Mouse (Mus musculus) MEL (cell line): Measurements from ENCODE around the gene Gpr108. TPM values are rescaled to one million over a fixed set of nuclear protein-coding genes. Genes with fewer than 3 reads are reported as not detected.
A peak's percentile ranks its signal among the peaks of the same experiment; 100 is the strongest.

Source experiments
- DNase-seq: peaks from one replicate; pipeline ENCODE4 v3.0.0; 2011; ENCODE audit warnings: low read depth, low spot score
- H3K27ac ChIP-seq: 2 replicates; pipeline ENCODE4 v1.5.1; 2012; ENCODE audit warnings: low read depth, mild to moderate bottlenecking, control low read depth, low read length, moderate library complexity; ENCODE audit not compliant: control insufficient read depth
- H3K27me3 ChIP-seq, 2 experiments: fragments of 150-350 bp in 1 of 2; sonication (generic) in 1 of 2; 2 replicates each; pipeline ENCODE4 v1.6.1; 2012; ENCODE audit warnings: low read length in 2 of 2, mild to moderate bottlenecking in 2 of 2, improper control_type of control experiment in 1 of 2, moderate library complexity in 1 of 2; ENCODE audit not compliant: insufficient read depth in 2 of 2, control insufficient read depth in 1 of 2
- H3K36me3 ChIP-seq, 2 experiments: 2 replicates each; pipeline ENCODE4 v1.6.1; 2012 to 2014; ENCODE audit warnings: low read length in 2 of 2, improper control_type of control experiment in 1 of 2, inconsistent platforms in 1 of 2, mild to moderate bottlenecking in 1 of 2; ENCODE audit not compliant: insufficient read depth in 2 of 2, control insufficient read depth in 1 of 2
- H3K4me1 ChIP-seq, 2 experiments: fragments of 150-350 bp in 1 of 2; sonication (generic) in 1 of 2; 2 replicates each; pipeline ENCODE4 v1.6.1; 2012; ENCODE audit warnings: low read length in 2 of 2, improper control_type of control experiment in 1 of 2, mild to moderate bottlenecking in 1 of 2; ENCODE audit not compliant: insufficient read depth in 2 of 2, control insufficient read depth in 1 of 2
- H3K4me3 ChIP-seq, 2 experiments: fragments of 150-350 bp in 1 of 2; sonication (generic) in 1 of 2; 2 replicates each; pipeline ENCODE4 v1.5.1; 2012; ENCODE audit warnings: low read depth in 2 of 2, low read length in 2 of 2, mild to moderate bottlenecking in 2 of 2, moderate library complexity in 2 of 2, control low read depth in 1 of 2, improper control_type of control experiment in 1 of 2; ENCODE audit not compliant: control insufficient read depth in 1 of 2, insufficient read depth in 1 of 2
- H3K79me2 ChIP-seq: 2 replicates; pipeline ENCODE4 v1.6.1; 2012; ENCODE audit warnings: mild to moderate bottlenecking, low read length, moderate library complexity; ENCODE audit not compliant: control insufficient read depth, poor library complexity, insufficient read depth
- H3K9ac ChIP-seq: 2 replicates; pipeline ENCODE4 v1.6.1; 2012; ENCODE audit warnings: low read depth, mild to moderate bottlenecking, control low read depth, low read length, moderate library complexity; ENCODE audit not compliant: control insufficient read depth, poor library complexity, severe bottlenecking
- H3K9me3 ChIP-seq: fragments of 150-350 bp; sonication (generic); replicated peaks from 2 replicates; pipeline ENCODE4 v1.6.1; 2012; ENCODE audit warnings: mild to moderate bottlenecking, low read length, improper control_type of control experiment, moderate library complexity; ENCODE audit not compliant: insufficient read depth
- BHLHE40 ChIP-seq: IDR thresholded peaks from 2 replicates; pipeline ENCODE4 v1.6.1; 2012; ENCODE audit warnings: low read depth, mild to moderate bottlenecking, inconsistent platforms, low read length, improper control_type of control experiment, borderline replicate concordance
- CHD1 ChIP-seq: IDR thresholded peaks from 2 replicates; pipeline ENCODE4 v1.6.1; 2012; ENCODE audit warnings: low read depth, mild to moderate bottlenecking, inconsistent platforms, low read length, improper control_type of control experiment
- CHD2 ChIP-seq: IDR thresholded peaks from 2 replicates; pipeline ENCODE4 v1.6.1; 2011; ENCODE audit warnings: low read length, improper control_type of control experiment
- CTCF ChIP-seq, 3 experiments: IDR thresholded peaks in 2 of 3; conservative IDR thresholded peaks in 1 of 3; 2 replicates each; pipeline ENCODE4 v1.5.1; 2011 to 2012; ENCODE audit warnings: low read length in 3 of 3, low read depth in 2 of 3, mild to moderate bottlenecking in 2 of 3, improper control_type of control experiment in 1 of 3, inconsistent platforms in 1 of 3, mixed read lengths in 1 of 3, moderate library complexity in 1 of 3; ENCODE audit not compliant: control insufficient read depth in 1 of 3, insufficient read depth in 1 of 3, poor library complexity in 1 of 3, severe bottlenecking in 1 of 3
- E2F4 ChIP-seq: IDR thresholded peaks from 2 replicates; pipeline ENCODE4 v1.6.1; 2011; ENCODE audit warnings: low read depth, low read length, improper control_type of control experiment, borderline replicate concordance
- ELF1 ChIP-seq: IDR thresholded peaks from 2 replicates; pipeline ENCODE4 v1.6.1; 2014; ENCODE audit warnings: low read depth, mild to moderate bottlenecking, inconsistent platforms, low read length, improper control_type of control experiment, moderate library complexity
- EP300 ChIP-seq, 2 experiments: IDR thresholded peaks; 2 replicates each; pipeline ENCODE4 v1.6.1; 2011; ENCODE audit warnings: improper control_type of control experiment in 2 of 2, low read length in 2 of 2, low read depth in 1 of 2, mild to moderate bottlenecking in 1 of 2
- ETS1 ChIP-seq: IDR thresholded peaks from 2 replicates; pipeline ENCODE4 v1.6.1; 2012; ENCODE audit warnings: low read depth, mild to moderate bottlenecking, inconsistent platforms, low read length, improper control_type of control experiment, moderate library complexity
- GATA1 ChIP-seq: IDR thresholded peaks from 2 replicates; pipeline ENCODE4 v1.6.1; 2011; ENCODE audit warnings: low read depth, low read length, improper control_type of control experiment
- HCFC1 ChIP-seq: IDR thresholded peaks from 2 replicates; pipeline ENCODE4 v1.6.1; 2012; ENCODE audit warnings: low read depth, mild to moderate bottlenecking, inconsistent platforms, low read length, improper control_type of control experiment, moderate library complexity
- JUND ChIP-seq: IDR thresholded peaks from 2 replicates; pipeline ENCODE4 v1.6.1; 2011; ENCODE audit warnings: low read depth, mild to moderate bottlenecking, improper control_type of control experiment, low read length
- KAT2A ChIP-seq: conservative IDR thresholded peaks from 2 replicates; pipeline ENCODE4 v1.6.1; 2012; ENCODE audit warnings: low read depth, low read length, improper control_type of control experiment, inconsistent platforms
- MAFK ChIP-seq: IDR thresholded peaks from 2 replicates; pipeline ENCODE4 v1.6.1; 2011; ENCODE audit warnings: low read depth, mild to moderate bottlenecking, low read length, improper control_type of control experiment, borderline replicate concordance
- MAX ChIP-seq: IDR thresholded peaks from 2 replicates; pipeline ENCODE4 v1.6.1; 2011; ENCODE audit warnings: low read length, improper control_type of control experiment
- MAZ ChIP-seq: IDR thresholded peaks from 2 replicates; pipeline ENCODE4 v1.6.1; 2012; ENCODE audit warnings: low read depth, mild to moderate bottlenecking, inconsistent platforms, low read length, improper control_type of control experiment
- MEF2A ChIP-seq: IDR thresholded peaks from 2 replicates; pipeline ENCODE4 v1.6.1; 2014; ENCODE audit warnings: low read depth, mild to moderate bottlenecking, inconsistent platforms, low read length, improper control_type of control experiment; ENCODE audit not compliant: poor library complexity, insufficient replicate concordance, severe bottlenecking; ENCODE audit errors: extremely low read depth
- MXI1 ChIP-seq: IDR thresholded peaks from 2 replicates; pipeline ENCODE4 v1.6.1; 2011; ENCODE audit warnings: mild to moderate bottlenecking, low read depth, low read length, improper control_type of control experiment
- MYB ChIP-seq: IDR thresholded peaks from 2 replicates; pipeline ENCODE4 v1.6.1; 2011; ENCODE audit warnings: mild to moderate bottlenecking, low read depth, low read length, improper control_type of control experiment
- MYC ChIP-seq: IDR thresholded peaks from 2 replicates; pipeline ENCODE4 v1.6.1; 2011; ENCODE audit warnings: low read depth, mild to moderate bottlenecking, low read length, improper control_type of control experiment, moderate library complexity
- POLR2A ChIP-seq, 2 experiments: IDR thresholded peaks; 2 replicates each; pipeline ENCODE4 v1.6.1; 2011 to 2012; ENCODE audit warnings: low read length in 2 of 2, mild to moderate bottlenecking in 2 of 2, control low read depth in 1 of 2, improper control_type of control experiment in 1 of 2, low read depth in 1 of 2, moderate library complexity in 1 of 2; ENCODE audit not compliant: control insufficient read depth in 1 of 2, insufficient read depth in 1 of 2, poor library complexity in 1 of 2
- POLR2AphosphoS2 ChIP-seq: IDR thresholded peaks from 2 replicates; pipeline ENCODE4 v1.6.1; 2011; ENCODE audit warnings: low read length, improper control_type of control experiment
- POLR2AphosphoS5 ChIP-seq: IDR thresholded peaks from 2 replicates; pipeline ENCODE4 v1.6.1; 2012; ENCODE audit warnings: low read depth, borderline replicate concordance, mild to moderate bottlenecking, inconsistent platforms, low read length, moderate library complexity, mixed read lengths
- RAD21 ChIP-seq: IDR thresholded peaks from 2 replicates; pipeline ENCODE4 v1.6.1; 2011; ENCODE audit warnings: mild to moderate bottlenecking, low read depth, low read length, improper control_type of control experiment
- RCOR1 ChIP-seq: IDR thresholded peaks from 2 replicates; pipeline ENCODE4 v1.6.1; 2012; ENCODE audit warnings: low read depth, mild to moderate bottlenecking, inconsistent platforms, low read length, improper control_type of control experiment
- SIN3A ChIP-seq: IDR thresholded peaks from 2 replicates; pipeline ENCODE4 v1.6.1; 2012; ENCODE audit warnings: low read length, improper control_type of control experiment, inconsistent platforms
- SMC3 ChIP-seq: IDR thresholded peaks from 2 replicates; pipeline ENCODE4 v1.6.1; 2011; ENCODE audit warnings: low read depth, low read length, improper control_type of control experiment
- TAL1 ChIP-seq: IDR thresholded peaks from 2 replicates; pipeline ENCODE4 v1.6.1; 2012; ENCODE audit warnings: mild to moderate bottlenecking, inconsistent platforms, low read length, moderate library complexity, mixed read lengths
- TBP ChIP-seq: IDR thresholded peaks from 2 replicates; pipeline ENCODE4 v1.8.0; 2011; ENCODE audit warnings: low read depth, low read length, improper control_type of control experiment
- UBTF ChIP-seq: IDR thresholded peaks from 2 replicates; pipeline ENCODE4 v1.6.1; 2012; ENCODE audit warnings: low read depth, mild to moderate bottlenecking, inconsistent platforms, low read length, improper control_type of control experiment, moderate library complexity, borderline replicate concordance; ENCODE audit not compliant: insufficient read depth
- USF1 ChIP-seq: IDR thresholded peaks from 2 replicates; pipeline ENCODE4 v1.6.1; 2014; ENCODE audit warnings: low read depth, mild to moderate bottlenecking, inconsistent platforms, low read length, improper control_type of control experiment, moderate library complexity
- USF2 ChIP-seq, 2 experiments: IDR thresholded peaks; 2 replicates each; pipeline ENCODE4 v1.6.1; 2011 to 2012; ENCODE audit warnings: improper control_type of control experiment in 2 of 2, low read length in 2 of 2, borderline replicate concordance in 1 of 2, inconsistent platforms in 1 of 2, low read depth in 1 of 2, mild to moderate bottlenecking in 1 of 2; ENCODE audit not compliant: insufficient read depth in 1 of 2
- ZC3H11A ChIP-seq: IDR thresholded peaks from 2 replicates; pipeline ENCODE4 v1.6.1; 2012; ENCODE audit warnings: low read depth, mild to moderate bottlenecking, inconsistent platforms, low read length, improper control_type of control experiment
- ZKSCAN1 ChIP-seq: IDR thresholded peaks from 2 replicates; pipeline ENCODE4 v1.6.1; 2012; ENCODE audit warnings: low read depth, mild to moderate bottlenecking, inconsistent platforms, low read length, improper control_type of control experiment, moderate library complexity
- ZMIZ1 ChIP-seq: IDR thresholded peaks from 2 replicates; pipeline ENCODE4 v1.6.1; 2012; ENCODE audit warnings: low read depth, mild to moderate bottlenecking, inconsistent platforms, low read length, improper control_type of control experiment, moderate library complexity
- ZNF384 ChIP-seq: IDR thresholded peaks from 2 replicates; pipeline ENCODE4 v1.6.1; 2012; ENCODE audit warnings: low read depth, mild to moderate bottlenecking, inconsistent platforms, low read length, improper control_type of control experiment
- polyA plus RNA-seq, 2 experiments: library from polyadenylated mRNA; stranded (reverse) in 1 of 2; unstranded in 1 of 2; fragments of >175 nt in 1 of 2; fragments of >200 nt in 1 of 2; gene quantifications; 2 replicates each; pipeline versions ENCODE4 v1.2.1 to v1.2.4; 2012; ENCODE audit warnings: low replicate concordance in 2 of 2, low read depth in 1 of 2; ENCODE audit not compliant: insufficient read length in 2 of 2, insufficient read depth in 1 of 2, missing spikeins in 1 of 2
- total RNA-seq: library from RNA; depleted of rRNA; stranded (reverse); fragments of 300-350 nt; gene quantifications from 2 replicates; pipeline ENCODE4 v1.2.3, GENCODE M21; 2012

The Gpr108 gene
- total and polyA plus RNA-seq, 3 experiments: 21.8 to 35.9 TPM; not detected in 1

DNA sequence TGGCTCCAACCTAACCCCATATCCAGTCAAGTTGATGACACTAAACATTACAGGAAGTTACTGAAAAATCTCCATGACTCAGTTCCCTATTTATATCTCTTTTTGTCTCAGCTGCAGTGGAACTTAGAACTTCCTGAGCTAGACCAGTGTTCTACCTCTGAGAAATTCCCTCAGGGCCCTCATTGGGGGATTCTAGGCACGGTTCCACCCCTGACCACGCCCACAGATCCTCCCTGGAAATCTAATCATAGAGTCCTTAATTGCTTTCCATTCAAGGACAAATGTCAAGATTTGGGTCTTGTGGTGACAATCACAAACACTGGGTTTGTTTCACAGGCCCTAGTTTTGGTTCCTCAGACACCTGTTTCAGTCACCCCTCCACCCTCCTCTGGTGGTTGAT is 36.8 kb upstream of the Gpr108 start:
- Histone ChIP-seq H3K9ac (no peak overlapping the region), H3K27me3 (no peaks in the 10 kb centered on the region), H3K79me2 (peaks cover 56% of the 10 kb centered on the region), H3K4me3 (no peak overlapping the region), H3K36me3 (peaks cover 3 to 29% of the 10 kb centered on the region in 2 experiments; a peak in 3 of 4 replicates), H3K27ac (peak overlapping the region; percentile 39; the same call in 1 of the 2 replicates), H3K4me1 (peaks cover 7 to 25% of the 10 kb centered on the region in 2 experiments), H3K9me3 (no peaks in the 10 kb centered on the region)
- TF ChIP-seq EP300 (IDR thresholded peaks at IDR 0.05; ENCODE audit: low read depth in 1 of 2, low read length in 2 of 2) (peak in 1 of 2 experiments; percentile 50; a peak in 2 of 4 replicates), JUND (no peak), BHLHE40 (no peak), CTCF (IDR thresholded peaks at IDR 0.05 in 2 of 3, conservative IDR thresholded peaks at IDR 0.05 in 1 of 3; ENCODE audit: control insufficient read depth in 1 of 3, insufficient read depth in 1 of 3, low read depth in 2 of 3, low read length in 3 of 3, poor library complexity in 1 of 3, severe bottlenecking in 1 of 3) (no peak), ZNF384 (no peak), POLR2AphosphoS2 (no peak), GATA1 (no peak), SMC3 (no peak), KAT2A (no peak), ZKSCAN1 (no peak), MYC (no peak), MXI1 (no peak), CHD2 (no peak), ZC3H11A (no peak), MAX (no peak), MAZ (no peak), ZMIZ1 (no peak), UBTF (no peak), POLR2A (IDR thresholded peaks at IDR 0.05; ENCODE audit: control insufficient read depth in 1 of 2, insufficient read depth in 1 of 2, low read depth in 1 of 2, low read length in 2 of 2, poor library complexity in 1 of 2) (no peak), RAD21 (no peak), HCFC1 (no peak), E2F4 (no peak), ETS1 (peak; percentile 63; the same call in 1 of the 2 replicates), SIN3A (peak; percentile 66), USF1 (no peak), RCOR1 (0 out of 2 replicates have a peak, but pooled peaks have one; percentile 20), USF2 (IDR thresholded peaks at IDR 0.05; ENCODE audit: borderline replicate concordance in 1 of 2, insufficient read depth in 1 of 2, low read depth in 1 of 2, low read length in 2 of 2) (no peak), MAFK (no peak), TBP (no peak), MYB (no peak), CHD1 (no peak), ELF1 (peak; percentile 23; the same call in 1 of the 2 replicates), TAL1 (no peak), POLR2AphosphoS5 (no peak), MEF2A (no peak)
- peak; percentile 61 for DNase-seq
